Mouse (Mus musculus) embryonic facial prominence, embryonic 10.5 days (tissue): ENCODE measurements around the gene Ucp3. TPM values are rescaled to one million over a fixed set of nuclear protein-coding genes. Genes with fewer than 3 reads are reported as not detected.

Experiments used
- DNase-seq: peaks from one replicate; pipeline ENCODE4 v3.0.0-alpha.2; 2017; ENCODE audit warnings: low spot score
- H3K27ac ChIP-seq: fragments of 300-500 bp; sonication (generic); replicated peaks from 2 replicates; pipeline ENCODE4 v1.5.1; 2016; ENCODE audit warnings: mild to moderate bottlenecking
- H3K27me3 ChIP-seq: fragments of 300-500 bp; sonication (generic); replicated peaks from 2 replicates; pipeline ENCODE4 v1.6.1; 2016; ENCODE audit warnings: low read depth, mild to moderate bottlenecking; ENCODE audit not compliant: poor library complexity, severe bottlenecking
- H3K36me3 ChIP-seq: fragments of 300-500 bp; sonication (generic); replicated peaks from 2 replicates; pipeline ENCODE4 v1.6.1; 2016; ENCODE audit warnings: mild to moderate bottlenecking, moderate library complexity
- H3K4me1 ChIP-seq: fragments of 300-500 bp; sonication (generic); 2 replicates; pipeline ENCODE4 v1.6.1; 2016
- H3K4me3 ChIP-seq: fragments of 300-500 bp; sonication (generic); 2 replicates; pipeline ENCODE4 v1.5.1; 2016; ENCODE audit warnings: mild to moderate bottlenecking, moderate library complexity
- H3K9me3 ChIP-seq: fragments of 300-500 bp; sonication (generic); 2 replicates; pipeline ENCODE4 v1.6.1; 2016; ENCODE audit warnings: mild to moderate bottlenecking
- whole genome bisulfite sequencing: fragments of 180-500 bp; shearing (Covaris S2); methylation state at CpG from one replicate; pipeline ENCODE4 v1.1.7; 2016; 5-methylcytosine and 5-hydroxymethylcytosine counted together
- polyA plus RNA-seq: library from polyadenylated mRNA; unstranded; fragments of >200 nt; fragmentation: Nextera tagmentation; extraction: Ambion mirVana; gene quantifications from 2 replicates; pipeline ENCODE4 v1.2.1, GENCODE M21; 2016

Gene Ucp3
- 0.11 TPM in 1 of 2 replicates, not detected in the other for polyA plus RNA-seq

GRCm38 (mm10) chr7:100472777-100473176 lies at the start of gene Ucp3:
Gene Ucp3 (plus strand): TSS chr7:100472990.
- Histone ChIP-seq H3K27ac (no peak within 1 kb of the TSS; the same call in 1 of the 2 replicates), H3K27me3 (no peaks in the 10 kb centered on the region), H3K9me3 (no peaks in the 10 kb centered on the region), H3K4me1 (no peaks in the 10 kb centered on the region), H3K36me3 (peaks cover 33% of the 10 kb centered on the region), H3K4me3 (no peak within 1 kb of the TSS)
- 85% methylated on average over 6 of the region's 6 CpGs for WGBS
- DNase-seq: no peak

- DNase-seq: no peak
- Histone ChIP-seq H3K27me3 (no peaks in the 10 kb centered on the region), H3K4me3 (no peak overlapping the region), H3K36me3 (peaks cover 98% of the 10 kb centered on the region), H3K4me1 (no peaks in the 10 kb centered on the region), H3K27ac (no peak overlapping the region), H3K9me3 (no peaks in the 10 kb centered on the region)
- 95% methylated on average over 3 of the region's 3 CpGs for WGBS
Measured at GRCm38 (mm10) chr7:100425795-100426194, 47.0 kb upstream of the Ucp3 start.

GRCm38 (mm10) chr7:100429102-100429501 lies 43.7 kb upstream of the Ucp3 start:
- no peak overlapping the region for H3K27ac ChIP-seq
- no peaks in the 10 kb centered on the region for H3K4me1 ChIP-seq
- peak; percentile 30 for DNase-seq
- H3K36me3 ChIP-seq: peaks cover 98% of the 10 kb centered on the region
- no peak overlapping the region for H3K4me3 ChIP-seq
- no peaks in the 10 kb centered on the region for H3K9me3 ChIP-seq
- 65% methylated on average over 3 of the region's 3 CpGs for WGBS
- no peaks in the 10 kb centered on the region for H3K27me3 ChIP-seq

- no peak overlapping the region for H3K4me3 ChIP-seq
- no peaks in the 10 kb centered on the region for H3K9me3 ChIP-seq
- no peaks in the 10 kb centered on the region for H3K4me1 ChIP-seq
- H3K36me3 ChIP-seq: peaks cover 98% of the 10 kb centered on the region
- 94% methylated on average over 11 of the region's 11 CpGs for WGBS
- H3K27me3 ChIP-seq: no peaks in the 10 kb centered on the region
- no peak for DNase-seq
- no peak overlapping the region for H3K27ac ChIP-seq
Measured at GRCm38 (mm10) chr7:100429911-100430310, 42.9 kb upstream of the Ucp3 start.

GRCm38 (mm10) chr7:100431103-100431502 lies 41.7 kb upstream of the Ucp3 start:
- no peak overlapping the region for H3K4me3 ChIP-seq
- no peak overlapping the region for H3K27ac ChIP-seq
- no peaks in the 10 kb centered on the region for H3K27me3 ChIP-seq
- 92% methylated on average over 5 of the region's 5 CpGs for WGBS
- H3K9me3 ChIP-seq: no peaks in the 10 kb centered on the region
- no peak for DNase-seq
- H3K36me3 ChIP-seq: peaks cover 98% of the 10 kb centered on the region
- no peaks in the 10 kb centered on the region for H3K4me1 ChIP-seq

- no peaks in the 10 kb centered on the region for H3K9me3 ChIP-seq
- H3K4me1 ChIP-seq: no peaks in the 10 kb centered on the region
- H3K36me3 ChIP-seq: peaks cover 98% of the 10 kb centered on the region
- 92% methylated on average over 6 of the region's 6 CpGs for WGBS
- no peak overlapping the region for H3K27ac ChIP-seq
- DNase-seq: no peak
- H3K27me3 ChIP-seq: no peaks in the 10 kb centered on the region
- no peak overlapping the region for H3K4me3 ChIP-seq
Measured at GRCm38 (mm10) chr7:100433295-100433694, 39.5 kb upstream of the Ucp3 start.

GRCm38 (mm10) chr7:100443728-100444127 lies 29.1 kb upstream of the Ucp3 start:
- no peak overlapping the region for H3K27ac ChIP-seq
- no peaks in the 10 kb centered on the region for H3K9me3 ChIP-seq
- no peaks in the 10 kb centered on the region for H3K4me1 ChIP-seq
- peaks cover 99% of the 10 kb centered on the region for H3K36me3 ChIP-seq
- no peak for DNase-seq
- no peaks in the 10 kb centered on the region for H3K27me3 ChIP-seq
- 95% methylated on average over 4 of the region's 4 CpGs for whole genome bisulfite sequencing
- H3K4me3 ChIP-seq: no peak overlapping the region

GRCm38 (mm10) chr7:100446271-100446670 lies 26.5 kb upstream of the Ucp3 start:
- Histone ChIP-seq H3K27ac (no peak overlapping the region), H3K4me3 (no peak overlapping the region), H3K4me1 (no peaks in the 10 kb centered on the region), H3K27me3 (no peaks in the 10 kb centered on the region), H3K36me3 (peaks cover 97% of the 10 kb centered on the region), H3K9me3 (no peaks in the 10 kb centered on the region)
- no peak for DNase-seq
- WGBS: 97% methylated on average over 5 of the region's 5 CpGs

- no peaks in the 10 kb centered on the region for H3K27me3 ChIP-seq
- H3K4me1 ChIP-seq: no peaks in the 10 kb centered on the region
- peaks cover 97% of the 10 kb centered on the region for H3K36me3 ChIP-seq
- no peaks in the 10 kb centered on the region for H3K9me3 ChIP-seq
- WGBS: 94% methylated on average over 12 of the region's 12 CpGs
- H3K4me3 ChIP-seq: no peak overlapping the region
- H3K27ac ChIP-seq: no peak overlapping the region
- DNase-seq: no peak
Measured at GRCm38 (mm10) chr7:100448530-100448929, 24.3 kb upstream of the Ucp3 start.

GRCm38 (mm10) chr7:100448985-100449384 lies 23.8 kb upstream of the Ucp3 start:
- peaks cover 97% of the 10 kb centered on the region for H3K36me3 ChIP-seq
- no peak for DNase-seq
- no peaks in the 10 kb centered on the region for H3K9me3 ChIP-seq
- no peak overlapping the region for H3K27ac ChIP-seq
- H3K4me1 ChIP-seq: no peaks in the 10 kb centered on the region
- no peak overlapping the region for H3K4me3 ChIP-seq
- H3K27me3 ChIP-seq: no peaks in the 10 kb centered on the region
- WGBS: 95% methylated on average over 3 of the region's 3 CpGs

GRCm38 (mm10) chr7:100458153-100458552 lies 14.6 kb upstream of the Ucp3 start:
- Histone ChIP-seq H3K27ac (no peak overlapping the region), H3K27me3 (no peaks in the 10 kb centered on the region), H3K36me3 (peaks cover 95% of the 10 kb centered on the region), H3K4me1 (no peaks in the 10 kb centered on the region), H3K4me3 (no peak overlapping the region), H3K9me3 (no peaks in the 10 kb centered on the region)
- WGBS: 68% methylated on average over 1 of the region's 1 CpGs
- no peak for DNase-seq

- Histone ChIP-seq H3K27me3 (no peaks in the 10 kb centered on the region), H3K4me3 (no peak overlapping the region), H3K4me1 (no peaks in the 10 kb centered on the region), H3K36me3 (peaks cover 93% of the 10 kb centered on the region), H3K27ac (no peak overlapping the region), H3K9me3 (no peaks in the 10 kb centered on the region)
- WGBS: 89% methylated on average over 3 of the region's 3 CpGs
- no peak for DNase-seq
Measured at GRCm38 (mm10) chr7:100459862-100460261, 12.9 kb upstream of the Ucp3 start.

GRCm38 (mm10) chr7:100461621-100462151 lies 11.1 kb upstream of the Ucp3 start:
- H3K9me3 ChIP-seq: no peaks in the 10 kb centered on the region
- 86% methylated on average over 6 of the region's 6 CpGs for WGBS
- H3K36me3 ChIP-seq: peaks cover 93% of the 10 kb centered on the region

More at GRCm38 (mm10) chr7:100461621-100462151, 11.1 kb upstream of the Ucp3 start:
- no peak for DNase-seq
- Histone ChIP-seq H3K27me3 (no peaks in the 10 kb centered on the region), H3K4me1 (no peaks in the 10 kb centered on the region), H3K27ac (no peak overlapping the region), H3K4me3 (no peak overlapping the region)
